Mouse (Mus musculus) embryonic fibroblast, embryonic 13.5 days (primary cell): ENCODE results near the gene Marveld1.

Experiments used
- CTCF ChIP-seq: IDR thresholded peaks from 2 replicates; pipeline ENCODE4 v1.5.1; 2011; ENCODE audit warnings: mild to moderate bottlenecking, control low read depth, low read length, moderate library complexity, borderline replicate concordance; ENCODE audit not compliant: insufficient read depth
- POLR2A ChIP-seq: IDR thresholded peaks from 2 replicates; pipeline ENCODE4 v1.6.1; 2011; ENCODE audit warnings: low read depth, mild to moderate bottlenecking, control low read depth, low read length, moderate library complexity

GRCm38 (mm10) chr19:42163764-42164163 is 16.6 kb downstream of the Marveld1 start, which contains the start of gene Zfyve27:
- no peak for TF ChIP-seq CTCF
- TF ChIP-seq POLR2A = no peak
